Mouse (Mus musculus): ENCODE measurements at regions not wholly inside any gene's neighbourhood (a gene's known extent, or its start where the extent isn't known, plus 50 kb on each side); places are given as distances from the start of the nearest gene placed in this dataset.

DNA sequence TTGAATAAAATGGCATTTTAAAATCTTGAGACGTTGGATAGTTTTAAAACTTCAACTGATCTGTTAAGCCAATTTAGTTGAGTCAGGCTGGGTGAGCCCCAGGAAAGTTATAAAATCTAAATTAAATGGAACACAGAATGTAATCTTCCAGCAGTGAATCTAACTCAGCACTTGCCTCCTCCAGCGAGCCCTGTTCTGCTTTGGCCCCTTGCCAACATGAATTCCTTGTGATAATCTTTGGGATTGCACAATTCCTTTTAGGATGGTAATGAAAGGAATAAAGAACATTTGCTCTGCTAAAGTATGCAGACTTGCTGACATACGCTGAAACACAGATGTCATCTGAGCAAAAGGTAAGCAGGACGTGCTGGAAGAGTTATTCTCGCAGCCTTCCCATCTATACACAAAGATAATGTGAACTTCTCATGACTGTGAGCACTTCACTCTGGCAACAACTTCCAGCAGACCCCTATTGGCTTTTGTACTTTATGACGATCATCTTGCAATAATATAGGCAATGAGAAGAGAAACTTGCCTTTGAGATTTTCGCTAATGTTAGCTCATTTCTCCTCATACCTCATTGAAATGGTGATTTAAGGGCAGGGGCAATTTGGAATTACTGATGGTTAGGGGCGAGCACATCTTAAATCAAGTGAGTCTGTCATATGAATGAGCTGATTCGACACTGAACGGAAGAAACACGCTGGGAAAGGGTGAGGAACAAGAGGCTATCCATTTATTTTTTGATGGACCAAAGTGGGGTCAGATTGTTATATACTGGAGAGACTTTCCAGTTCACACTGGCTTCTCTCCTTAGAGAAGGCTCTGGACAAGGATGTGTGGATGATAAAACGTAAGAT is 216.3 kb upstream of the Pdzrn3 start:
- no peak for DNase-seq (ENCODE audit: low read depth, low spot score)

GRCm38 (mm10) chr6:101585871-101586270 is 208.2 kb upstream of the Pdzrn3 start:
- DNase-seq (ENCODE audit: low read depth, low spot score): no peak

DNA sequence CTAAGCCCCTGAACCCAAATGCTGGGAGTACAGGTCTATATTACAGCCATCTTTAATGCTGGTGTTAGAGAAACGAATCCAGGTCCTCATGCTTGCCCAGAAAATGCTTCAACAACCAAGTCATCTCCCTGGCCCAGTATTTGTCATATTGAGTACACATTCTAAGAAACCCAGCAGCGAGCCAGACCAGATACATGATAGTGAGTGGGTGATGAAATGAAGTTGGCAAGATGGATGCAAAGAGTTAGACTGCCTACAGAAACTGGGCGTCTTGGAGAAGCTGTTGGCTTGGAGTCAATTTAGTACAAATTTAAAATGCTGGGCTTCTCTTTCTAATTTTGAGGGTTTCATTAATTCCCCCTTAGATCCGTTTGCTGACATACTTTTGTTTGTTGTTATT is 203.1 kb upstream of the Pdzrn3 start:
- DNase-seq (ENCODE audit: low read depth, low spot score): no peak

DNA sequence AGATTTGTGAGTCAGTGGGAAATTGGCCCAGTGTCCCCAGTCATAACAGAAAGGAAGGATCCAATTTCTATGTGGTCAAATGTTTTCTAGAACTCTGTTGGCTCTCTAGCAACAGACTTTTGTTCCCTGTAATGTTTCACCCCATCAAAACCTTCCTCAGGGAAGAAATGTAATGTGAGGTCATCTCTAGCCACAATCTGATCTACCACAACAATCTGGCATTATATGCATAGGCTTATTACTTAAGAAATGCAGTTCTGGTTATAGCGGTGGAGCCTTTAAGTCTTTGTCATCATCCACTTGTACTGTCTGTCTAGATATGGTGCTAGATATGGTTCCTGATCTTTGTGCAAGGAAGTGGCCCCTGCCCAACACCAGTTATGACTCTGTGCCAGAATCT is 178.4 kb upstream of the Pdzrn3 start:
- DNase-seq (ENCODE audit: low read depth, low spot score): no peak

GRCm38 (mm10) chr6:101554965-101555604 is 177.4 kb upstream of the Pdzrn3 start:
- DNase-seq (ENCODE audit: low read depth, low spot score): no peak

DNA sequence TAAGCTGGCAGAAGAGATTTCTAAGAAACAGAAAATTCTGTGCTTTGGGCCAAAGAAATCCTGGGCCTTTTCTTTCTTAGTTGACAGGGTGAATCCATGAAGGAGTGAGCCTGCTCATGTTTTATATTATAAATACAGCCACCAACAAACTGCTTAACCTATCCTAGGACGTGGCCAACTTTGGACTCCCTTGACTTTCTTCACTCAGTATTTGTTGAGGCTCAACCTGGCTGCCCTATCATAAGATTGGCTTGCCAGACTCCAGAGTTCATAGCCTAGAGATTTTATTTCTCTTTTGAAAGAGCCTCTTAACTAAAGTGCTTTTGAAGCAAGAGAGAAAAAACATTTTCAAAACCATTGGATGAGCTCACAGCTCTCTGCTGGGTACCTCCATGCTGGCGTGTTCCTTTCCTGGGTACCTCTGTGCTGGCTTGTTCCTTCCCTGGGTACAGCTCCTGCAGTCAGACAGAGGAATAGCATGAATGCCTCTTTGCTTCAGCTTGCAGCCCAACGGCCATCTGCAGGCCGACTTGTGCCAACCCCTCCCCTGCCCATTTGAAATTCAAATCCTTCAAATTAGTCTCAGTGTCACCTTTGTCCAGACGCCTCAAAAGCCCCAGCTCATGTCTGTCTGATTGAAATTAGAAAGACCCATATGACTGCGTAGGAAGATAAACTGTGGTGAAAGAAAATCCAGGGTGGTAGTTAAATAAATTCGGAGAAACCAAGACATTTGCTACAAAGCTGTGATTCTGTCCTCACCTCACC is 173.0 kb upstream of the Pdzrn3 start:
- no peak for DNase-seq (ENCODE audit: low read depth, low spot score)

GRCm38 (mm10) chr6:101537581-101537980 is 159.9 kb upstream of the Pdzrn3 start:
- no peak for DNase-seq (ENCODE audit: low read depth, low spot score)

- DNase-seq (ENCODE audit: low read depth, low spot score): no peak
Measured at GRCm38 (mm10) chr6:101534214-101535052, 156.7 kb upstream of the Pdzrn3 start.

DNA sequence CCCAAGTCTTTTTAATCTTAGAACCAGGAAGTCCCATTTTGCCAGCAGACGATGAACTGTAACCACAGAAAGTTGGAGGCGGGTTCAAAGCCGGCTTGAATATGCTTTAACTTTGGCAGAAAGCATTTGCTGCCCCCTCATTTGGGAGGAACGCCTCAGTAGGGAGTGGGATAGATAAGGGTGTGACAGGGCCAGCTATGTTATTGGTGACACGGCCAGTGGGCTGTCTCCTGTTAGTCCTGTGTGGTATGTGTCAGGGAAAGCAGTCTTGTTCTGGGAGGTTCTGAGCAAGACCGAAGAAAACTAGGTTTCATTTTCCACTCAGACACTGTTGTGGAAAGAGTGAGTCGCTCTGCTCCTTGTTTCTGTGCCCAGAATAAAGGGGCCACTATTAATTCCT is 154.7 kb upstream of the Pdzrn3 start:
- DNase-seq (ENCODE audit: low read depth, low spot score): no peak

GRCm38 (mm10) chr6:101531914-101532313 is 154.2 kb upstream of the Pdzrn3 start:
- no peak for DNase-seq (ENCODE audit: low read depth, low spot score)

GRCm38 (mm10) chr6:101525129-101525528 is 147.4 kb upstream of the Pdzrn3 start:
- no peak for DNase-seq (ENCODE audit: low read depth, low spot score)

GRCm38 (mm10) chr6:101521316-101521715 is 143.6 kb upstream of the Pdzrn3 start:
- no peak for DNase-seq (ENCODE audit: low read depth, low spot score)

DNA sequence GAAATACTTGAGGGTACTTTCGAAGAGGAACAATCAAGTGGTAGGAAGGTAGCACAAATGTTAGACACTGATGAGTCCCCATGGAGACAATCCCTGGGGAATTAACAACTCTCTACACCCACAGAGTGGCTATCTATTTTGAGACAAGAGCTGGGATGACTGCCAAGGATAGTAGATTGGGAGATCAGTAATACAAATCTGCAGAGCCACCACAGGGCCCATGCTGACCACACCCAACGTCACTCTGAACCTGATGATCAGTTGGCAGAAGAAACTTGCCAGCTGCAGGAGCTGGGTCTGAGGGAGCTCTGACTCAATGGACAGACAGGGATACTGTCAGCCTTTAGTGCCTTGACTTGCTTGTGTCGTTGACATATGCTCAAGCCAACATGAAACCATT is 143.1 kb upstream of the Pdzrn3 start:
- no peak for DNase-seq (ENCODE audit: low read depth, low spot score)

DNA sequence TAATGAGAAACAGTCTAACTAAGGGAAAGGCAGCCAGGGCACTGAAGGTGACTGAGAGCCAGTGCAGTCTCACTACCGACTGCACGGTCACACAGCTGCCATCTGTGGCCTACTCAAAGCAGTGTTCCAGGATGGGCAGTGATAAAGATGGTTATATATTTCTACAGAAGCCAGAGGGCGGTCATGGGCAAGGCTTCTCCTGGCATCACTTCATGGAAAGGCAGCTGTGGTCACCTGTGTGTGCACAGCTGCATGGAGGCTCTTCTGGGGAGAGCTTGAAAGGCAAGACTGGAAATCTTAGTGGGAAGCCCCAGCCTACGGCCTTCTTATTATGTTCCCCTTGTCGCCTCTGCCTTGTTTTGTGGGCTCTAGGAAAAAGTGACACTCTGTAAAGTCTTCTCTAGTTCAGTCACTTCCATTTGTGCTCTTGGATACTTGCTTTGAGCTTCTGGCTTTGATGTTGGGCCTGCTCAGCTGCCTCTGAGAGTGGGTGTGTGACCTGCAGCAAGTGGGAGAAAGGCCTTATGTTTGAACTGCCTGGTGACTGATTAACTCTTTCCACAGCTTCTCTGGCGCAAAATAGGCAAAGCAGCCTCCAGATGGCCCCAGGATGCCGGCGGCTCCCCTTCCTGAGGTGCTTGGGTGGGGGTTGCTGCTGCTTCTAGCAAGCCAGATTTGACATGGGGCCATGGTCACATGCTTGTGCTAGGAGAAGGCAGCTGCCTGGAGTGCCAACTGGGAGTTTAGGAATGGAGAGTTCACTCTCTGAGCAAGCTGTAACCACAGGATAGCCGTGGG is 141.4 kb upstream of the Pdzrn3 start:
- no peak for DNase-seq (ENCODE audit: low read depth, low spot score)

DNA sequence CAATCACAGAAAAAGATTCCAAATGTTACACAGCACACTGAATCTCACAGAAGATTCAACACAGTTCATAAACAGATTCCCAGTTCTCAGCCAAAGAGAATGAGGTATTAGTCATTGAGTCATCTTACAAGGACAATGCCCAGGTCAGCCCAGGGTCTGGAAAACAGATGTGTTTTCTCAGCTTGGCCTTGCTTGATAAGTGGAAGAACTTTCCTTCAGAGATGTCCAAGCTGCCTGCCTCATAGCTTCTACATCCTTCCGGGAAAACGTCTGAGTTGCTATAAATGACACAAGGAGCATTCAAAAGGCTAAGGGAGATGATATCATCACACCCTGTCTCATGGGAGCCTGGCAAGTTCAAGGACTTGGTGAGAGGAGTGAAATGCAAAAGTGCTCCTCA is 139.9 kb upstream of the Pdzrn3 start:
- no peak for DNase-seq (ENCODE audit: low read depth, low spot score)

DNA sequence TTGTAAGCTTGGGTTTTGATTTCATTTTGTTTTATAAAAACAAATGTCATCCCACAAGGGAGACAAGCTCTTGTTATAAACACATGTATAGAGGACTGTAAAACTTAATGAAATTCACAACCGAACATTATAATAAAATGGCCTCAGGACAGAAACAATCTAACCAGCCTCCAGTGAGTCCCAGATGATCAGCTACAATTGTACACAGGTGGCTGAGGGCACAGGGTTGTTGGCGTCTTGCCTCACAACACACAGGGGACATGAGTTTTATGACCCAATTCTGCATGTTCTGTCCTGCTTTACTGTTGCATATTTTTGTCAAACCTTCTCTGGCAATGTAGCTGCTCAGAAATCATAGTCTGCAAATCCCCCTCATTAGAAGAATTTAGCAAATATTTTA is 136.0 kb upstream of the Pdzrn3 start:
- DNase-seq (ENCODE audit: low read depth, low spot score): no peak

DNA sequence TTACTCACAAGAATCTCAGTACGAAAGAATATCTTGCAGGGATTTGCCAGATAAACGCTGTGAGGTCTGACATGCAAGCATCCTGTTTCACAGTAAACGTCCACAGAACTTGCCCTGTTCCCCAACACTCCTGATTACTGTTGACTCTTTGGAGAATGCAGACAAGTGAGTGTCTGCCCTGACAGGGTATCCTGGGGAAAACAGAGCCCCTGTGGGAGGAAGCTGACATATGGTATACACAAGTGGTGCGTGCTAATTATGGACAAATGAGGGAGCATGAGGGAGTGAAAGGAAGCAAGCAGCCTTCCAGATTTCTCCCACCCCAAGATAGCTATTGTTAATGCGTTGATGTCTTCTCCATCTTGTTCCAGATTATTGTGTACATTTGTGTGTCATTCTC is 124.5 kb upstream of the Pdzrn3 start:
- no peak for DNase-seq (ENCODE audit: low read depth, low spot score)

DNA sequence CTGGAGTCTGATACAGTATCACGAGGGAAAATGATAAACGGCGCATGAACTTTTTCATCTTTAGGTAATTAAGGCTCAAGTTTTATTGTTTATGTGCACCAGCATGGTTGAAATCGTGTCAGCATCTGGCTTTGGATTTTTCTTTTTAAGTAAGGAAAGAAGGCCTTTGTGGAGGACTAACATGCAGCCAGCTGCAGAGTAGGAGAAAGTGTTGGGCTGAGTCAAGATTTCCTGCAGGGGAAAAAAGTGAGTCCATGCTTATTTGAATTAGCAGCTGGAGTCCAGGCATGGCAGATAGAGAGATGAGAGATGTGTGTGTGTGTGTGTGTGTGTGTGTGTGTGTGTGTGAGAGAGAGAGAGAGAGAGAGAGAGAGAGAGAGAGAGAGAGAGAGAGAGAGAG is 124.0 kb upstream of the Pdzrn3 start:
- no peak for DNase-seq (ENCODE audit: low read depth, low spot score)

GRCm38 (mm10) chr6:101500202-101500601 is 122.5 kb upstream of the Pdzrn3 start:
- no peak for DNase-seq (ENCODE audit: low read depth, low spot score)

- DNase-seq (ENCODE audit: low read depth, low spot score): no peak
Measured at GRCm38 (mm10) chr6:101488466-101488865, 110.8 kb upstream of the Pdzrn3 start.

Data from retina, adult 2 months (tissue).